Mouse (Mus musculus): Measurements from ENCODE around the gene Olfr1373.

DNA sequence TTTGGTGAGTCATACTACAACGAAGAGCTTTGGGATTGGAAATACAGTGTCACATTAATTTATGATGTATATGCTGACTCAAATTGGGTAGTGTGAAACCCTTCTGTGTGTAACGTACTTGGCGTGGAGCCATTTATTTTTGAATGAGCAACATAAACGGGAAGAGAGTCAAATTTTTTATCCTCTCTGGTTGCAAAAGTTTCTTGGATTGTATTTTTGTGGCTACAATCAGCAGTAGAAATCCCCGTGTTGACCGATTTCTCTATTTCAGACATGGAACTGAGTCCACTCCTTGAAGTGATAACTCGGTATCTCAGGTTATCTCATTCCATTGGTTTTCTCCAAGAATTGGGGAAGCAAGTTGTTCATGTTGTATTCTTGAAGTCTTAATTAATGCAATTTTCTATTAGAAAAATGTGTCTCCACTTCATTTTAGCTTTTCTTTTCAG is 45.5 kb downstream of the Olfr1373 start:
- TF ChIP-seq POLR2A (IDR thresholded peaks at IDR 0.05; ENCODE audit: low read depth, low read length) (no peak), CTCF (IDR thresholded peaks at IDR 0.05; ENCODE audit: borderline replicate concordance, insufficient read depth, low read length) (no peak)
